Mouse (Mus musculus) splenic B cell, adult 2 months (primary cell): ENCODE data around the gene Aldh1b1.

Experiments used
- DNase-seq: peaks from one replicate; pipeline ENCODE4 v3.0.0-alpha.2; 2011; ENCODE audit warnings: low read depth, low spot score
- H3K27me3 ChIP-seq: 2 replicates; pipeline ENCODE4 v1.6.1; 2012; ENCODE audit warnings: mild to moderate bottlenecking, low read length, moderate library complexity, mixed read lengths; ENCODE audit not compliant: control insufficient read depth, poor library complexity, insufficient read depth, severe bottlenecking
- H3K36me3 ChIP-seq: 2 replicates; pipeline ENCODE4 v1.6.1; 2012; ENCODE audit warnings: mild to moderate bottlenecking, low read length, moderate library complexity, mixed read lengths; ENCODE audit not compliant: control insufficient read depth, poor library complexity, insufficient read depth, severe bottlenecking

The Aldh1b1 gene

GRCm38 (mm10) chr4:45799956-45800537 lies 1.2 kb downstream of the Aldh1b1 start:
- no peak for DNase-seq
- no peaks in the 10 kb centered on the region for H3K27me3 ChIP-seq

GRCm38 (mm10) chr4:45802900-45803299 lies 4.1 kb downstream of the Aldh1b1 start:
- Histone ChIP-seq H3K27me3 (no peaks in the 10 kb centered on the region), H3K36me3 (peaks cover 3% of the 10 kb centered on the region; the same call in 1 of the 2 replicates)
- no peak for DNase-seq

More at GRCm38 (mm10) chr4:45799956-45800537, 1.2 kb downstream of the Aldh1b1 start:
- peaks cover 3% of the 10 kb centered on the region; the same call in 1 of the 2 replicates for H3K36me3 ChIP-seq

GRCm38 (mm10) chr4:45808034-45808433 lies 9.2 kb downstream of the Aldh1b1 start:
- peaks cover 3% of the 10 kb centered on the region; the same call in 1 of the 2 replicates for H3K36me3 ChIP-seq
- DNase-seq = no peak

GRCm38 (mm10) chr4:45811250-45811649 lies 12.4 kb downstream of the Aldh1b1 start:
- no peak for DNase-seq
- H3K36me3 ChIP-seq = no peaks in the 10 kb centered on the region
- H3K27me3 ChIP-seq = no peaks in the 10 kb centered on the region

More at GRCm38 (mm10) chr4:45808034-45808433, 9.2 kb downstream of the Aldh1b1 start:
- H3K27me3 ChIP-seq = no peaks in the 10 kb centered on the region

- Histone ChIP-seq H3K36me3 (no peaks in the 10 kb centered on the region), H3K27me3 (no peaks in the 10 kb centered on the region)
- peak; percentile 26 for DNase-seq
Measured at GRCm38 (mm10) chr4:45815542-45815941, 16.7 kb downstream of the Aldh1b1 start.

- no peaks in the 10 kb centered on the region for H3K27me3 ChIP-seq
- peak; percentile 30 for DNase-seq
- H3K36me3 ChIP-seq = no peaks in the 10 kb centered on the region
Measured at GRCm38 (mm10) chr4:45818814-45819207, 20.0 kb downstream of the Aldh1b1 start.

- Histone ChIP-seq H3K36me3 (no peaks in the 10 kb centered on the region), H3K27me3 (no peaks in the 10 kb centered on the region)
- DNase-seq = peak; percentile 20
Measured at GRCm38 (mm10) chr4:45819208-45819931, 20.5 kb downstream of the Aldh1b1 start.

- DNase-seq = peak; percentile 73
- Histone ChIP-seq H3K27me3 (no peaks in the 10 kb centered on the region), H3K36me3 (no peaks in the 10 kb centered on the region)
Measured at GRCm38 (mm10) chr4:45820074-45820830, 21.4 kb downstream of the Aldh1b1 start.

- Histone ChIP-seq H3K27me3 (no peaks in the 10 kb centered on the region), H3K36me3 (no peaks in the 10 kb centered on the region)
- DNase-seq = no peak
Measured at GRCm38 (mm10) chr4:45821995-45822394, 23.2 kb downstream of the Aldh1b1 start.

GRCm38 (mm10) chr4:45822781-45823575 lies 24.2 kb downstream of the Aldh1b1 start:
- no peak for DNase-seq
- no peaks in the 10 kb centered on the region; the same call in 1 of the 2 replicates for H3K27me3 ChIP-seq
- no peaks in the 10 kb centered on the region for H3K36me3 ChIP-seq

GRCm38 (mm10) chr4:45824049-45824760 lies 25.4 kb downstream of the Aldh1b1 start:
- Histone ChIP-seq H3K36me3 (no peaks in the 10 kb centered on the region), H3K27me3 (no peaks in the 10 kb centered on the region; the same call in 1 of the 2 replicates)

GRCm38 (mm10) chr4:45824761-45825556 lies 26.1 kb downstream of the Aldh1b1 start:
- no peaks in the 10 kb centered on the region for H3K36me3 ChIP-seq
- no peak for DNase-seq
- H3K27me3 ChIP-seq = no peaks in the 10 kb centered on the region; the same call in 1 of the 2 replicates

More at GRCm38 (mm10) chr4:45824049-45824760, 25.4 kb downstream of the Aldh1b1 start:
- DNase-seq = no peak
